Mouse (Mus musculus): ENCODE results near the gene Fbxo34.

DNA sequence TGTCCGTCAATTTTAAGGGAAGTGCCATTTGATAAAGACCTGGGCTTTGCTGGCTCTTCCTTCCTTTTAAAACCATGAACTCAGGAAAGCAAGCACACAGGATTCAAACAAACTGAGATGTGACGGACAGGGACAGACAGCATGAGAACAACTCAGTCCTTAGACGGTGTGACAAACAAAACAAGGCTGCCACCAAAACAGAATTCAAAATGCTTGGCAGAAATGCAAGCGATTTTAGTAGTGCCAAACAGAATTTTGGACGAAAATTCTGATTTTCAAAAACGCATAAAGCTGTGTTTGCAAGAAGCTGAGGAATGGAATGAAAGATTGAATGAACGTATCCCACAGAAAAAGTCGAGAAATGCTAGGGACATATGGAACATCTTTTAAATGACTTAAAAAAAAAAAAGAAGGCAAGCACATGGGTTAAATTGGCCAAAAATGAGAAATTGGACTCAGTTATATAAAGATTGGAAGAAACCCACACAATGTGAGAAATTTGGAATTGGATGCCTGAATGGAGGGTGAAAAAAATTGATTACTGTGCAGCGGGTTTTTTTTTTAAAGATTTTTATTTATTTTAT, 12.7 kb downstream of the Fbxo34 start:
- TF ChIP-seq CTCF (conservative IDR thresholded peaks at IDR 0.05; ENCODE audit: low read length) (no peak), NANOG (IDR thresholded peaks at IDR 0.05; ENCODE audit: borderline replicate concordance, low read length) (no peak)
